Mouse (Mus musculus): ENCODE results near the gene Spaca3.

DNA sequence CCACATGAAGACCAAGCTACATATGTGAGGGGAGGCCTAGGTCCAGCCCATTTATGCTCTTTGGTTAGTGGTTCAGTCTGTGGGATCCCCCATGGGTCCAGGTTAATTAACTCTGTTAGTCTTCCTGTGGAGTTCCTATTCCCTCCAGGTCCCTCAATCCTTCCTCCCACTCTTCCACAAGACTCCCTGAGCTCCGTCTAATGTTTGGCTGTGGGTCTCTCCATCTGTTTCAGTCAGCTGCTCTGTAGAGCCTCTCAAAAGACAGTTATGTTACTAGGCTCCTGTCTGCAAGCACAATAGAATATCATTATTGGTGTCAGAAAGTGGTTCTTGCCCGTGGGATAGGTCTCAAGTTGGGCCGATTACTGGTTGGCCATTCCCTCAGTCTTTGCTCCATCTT is 37.7 kb downstream of the Spaca3 start:
- TF ChIP-seq POLR2A (IDR thresholded peaks at IDR 0.05; ENCODE audit: insufficient read depth, low read depth, low read length) (no peak), CTCF (IDR thresholded peaks at IDR 0.05; ENCODE audit: insufficient read depth, low read depth, low read length) (no peak)

Measured in olfactory bulb, adult 2 months (tissue).